Mouse (Mus musculus): ENCODE measurements around the gene Nme9. TPM values are rescaled to one million over a fixed set of nuclear protein-coding genes. Genes with fewer than 3 reads are reported as not detected.

Nme9 gene
- polyA plus RNA-seq, 1 experiment from 2014 or later, result 1.3 TPM

GRCm38 (mm10) chr9:99505875-99506274, 54.6 kb downstream of the Nme9 start:
- DNase-seq (ENCODE audit: low spot score), result no peak
- H3K4me3 ChIP-seq, result no peak overlapping the region
- H3K36me3 ChIP-seq, result peaks cover 42% of the 10 kb centered on the region
- WGBS, result 91% methylated on average over 7 of the region's 7 CpGs
- no peaks in the 10 kb centered on the region for H3K27me3 ChIP-seq (ENCODE audit: insufficient read depth, poor library complexity, severe bottlenecking)
- no peak overlapping the region for H3K27ac ChIP-seq
- no peaks in the 10 kb centered on the region for H3K9me3 ChIP-seq
- no peaks in the 10 kb centered on the region for H3K4me1 ChIP-seq (replicated peaks)

Other genes starting within 250 kb of the Nme9 start
- not detected in 2 replicates for gene Faiml, start 214.2 kb upstream of the Nme9 start, polyA plus RNA-seq (2016; fragmentation: Nextera tagmentation; extraction: Ambion mirVana)
- gene Cep70, start 208.1 kb upstream of the Nme9 start, polyA plus RNA-seq (2016; fragmentation: Nextera tagmentation; extraction: Ambion mirVana), result 34.4 and 37.2 TPM in 2 replicates
- gene Esyt3, start 92.9 kb upstream of the Nme9 start, polyA plus RNA-seq (2016; fragmentation: Nextera tagmentation; extraction: Ambion mirVana), result 0.34 and 0.37 TPM in 2 replicates
- 10.9 and 16.0 TPM in 2 replicates for gene Mras, start 14.1 kb upstream of the Nme9 start, polyA plus RNA-seq (2016; fragmentation: Nextera tagmentation; extraction: Ambion mirVana)
- gene Armc8, start 117.4 kb downstream of the Nme9 start, polyA plus RNA-seq (2016; fragmentation: Nextera tagmentation; extraction: Ambion mirVana), result 29.1 and 29.6 TPM in 2 replicates
- gene Dbr1, start 124.3 kb downstream of the Nme9 start, polyA plus RNA-seq (2016; fragmentation: Nextera tagmentation; extraction: Ambion mirVana), result 33.0 and 41.7 TPM in 2 replicates
- gene A4gnt, start 161.0 kb downstream of the Nme9 start, polyA plus RNA-seq (2016; fragmentation: Nextera tagmentation; extraction: Ambion mirVana), result not detected in 2 replicates
- gene Dzip1l, start 178.0 kb downstream of the Nme9 start, polyA plus RNA-seq (2016; fragmentation: Nextera tagmentation; extraction: Ambion mirVana), result 26.8 and 26.9 TPM in 2 replicates

Measured in hindbrain, embryonic 10.5 days (tissue).